Mouse (Mus musculus) hematopoietic stem cell, adult 5-6 weeks (primary cell): ENCODE measurements at regions not wholly inside any gene's neighbourhood (a gene's known extent, or its start where the extent isn't known, plus 50 kb on each side); places are given as distances from the start of the nearest gene placed in this dataset.

Experiments
- ATAC-seq, 2 experiments: fragments of 125-278 bp in 1 of 2; replicated peaks in 1 of 2; 2 replicates each; pipeline ENCODE4 v1.8.0; 2016 to 2017; ENCODE audit warnings: inconsistent platforms in 2 of 2, mild to moderate bottlenecking in 2 of 2, moderate number of reproducible peaks in 2 of 2, low read depth in 1 of 2, moderate TSS enrichment in 1 of 2; ENCODE audit not compliant: low FRiP score in 2 of 2, poor library complexity in 2 of 2, severe bottlenecking in 2 of 2, insufficient read depth in 1 of 2, low TSS enrichment in 1 of 2

DNA sequence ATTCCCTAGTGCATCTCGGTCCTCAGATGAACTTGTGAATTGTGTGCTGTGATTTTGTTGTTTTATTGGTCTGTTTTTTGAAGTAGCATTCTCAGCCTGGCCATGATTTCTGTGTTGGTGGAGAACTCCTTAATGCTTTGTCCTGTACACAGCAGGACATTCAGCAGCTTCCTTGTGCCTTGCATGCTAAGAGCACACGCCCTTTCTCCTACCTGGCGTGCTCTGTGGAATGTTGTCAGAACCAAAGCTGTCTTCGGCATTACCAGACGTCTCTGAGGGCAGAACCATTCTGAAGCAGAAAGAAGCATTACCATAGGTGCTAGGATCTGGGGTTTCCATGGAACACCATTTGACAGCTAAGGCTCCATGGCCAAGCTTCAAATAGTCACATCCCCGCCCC is 75.0 kb upstream of the Epc2 start:
- ATAC-seq, result no peak

GRCm38 (mm10) chr2:49379222-49379805 is 72.0 kb upstream of the Epc2 start:
- ATAC-seq, result no peak

DNA sequence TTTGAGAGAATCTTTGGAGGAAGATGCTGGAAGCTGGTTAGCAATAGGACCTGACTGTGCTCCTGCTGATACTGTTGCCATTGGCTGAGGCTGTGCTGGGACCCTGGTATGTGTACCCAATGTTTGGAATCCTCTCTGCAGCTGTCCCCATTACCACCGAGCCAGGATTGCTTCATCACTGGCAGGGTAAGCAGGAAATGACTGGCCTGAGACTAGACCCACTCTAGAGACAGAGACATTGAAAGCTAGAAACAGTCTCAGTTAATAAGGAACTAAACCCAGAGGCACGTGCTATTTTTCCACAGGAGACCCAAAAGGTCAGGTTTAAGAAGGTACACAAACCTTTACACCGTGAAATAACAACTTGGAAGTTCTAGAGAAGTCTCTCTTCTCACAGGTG is 70.3 kb upstream of the Epc2 start:
- peak; percentile 45 to 53; a peak in 2 of 4 replicates for ATAC-seq

- no peak for ATAC-seq
Measured at GRCm38 (mm10) chr2:49386747-49387146, 64.5 kb upstream of the Epc2 start.

GRCm38 (mm10) chr2:49391322-49392262 is 59.7 kb upstream of the Epc2 start:
- ATAC-seq, result no peak
